Mouse (Mus musculus): ENCODE data around the gene Nav2. TPM values are rescaled to one million over a fixed set of nuclear protein-coding genes. Genes with fewer than 3 reads are reported as not detected.
A peak's percentile ranks its signal among the peaks of the same experiment; 100 is the strongest.

Gene Nav2
- total and polyA plus RNA-seq, 3 experiments = 2.0 to 2.7 TPM; not detected in 1

DNA sequence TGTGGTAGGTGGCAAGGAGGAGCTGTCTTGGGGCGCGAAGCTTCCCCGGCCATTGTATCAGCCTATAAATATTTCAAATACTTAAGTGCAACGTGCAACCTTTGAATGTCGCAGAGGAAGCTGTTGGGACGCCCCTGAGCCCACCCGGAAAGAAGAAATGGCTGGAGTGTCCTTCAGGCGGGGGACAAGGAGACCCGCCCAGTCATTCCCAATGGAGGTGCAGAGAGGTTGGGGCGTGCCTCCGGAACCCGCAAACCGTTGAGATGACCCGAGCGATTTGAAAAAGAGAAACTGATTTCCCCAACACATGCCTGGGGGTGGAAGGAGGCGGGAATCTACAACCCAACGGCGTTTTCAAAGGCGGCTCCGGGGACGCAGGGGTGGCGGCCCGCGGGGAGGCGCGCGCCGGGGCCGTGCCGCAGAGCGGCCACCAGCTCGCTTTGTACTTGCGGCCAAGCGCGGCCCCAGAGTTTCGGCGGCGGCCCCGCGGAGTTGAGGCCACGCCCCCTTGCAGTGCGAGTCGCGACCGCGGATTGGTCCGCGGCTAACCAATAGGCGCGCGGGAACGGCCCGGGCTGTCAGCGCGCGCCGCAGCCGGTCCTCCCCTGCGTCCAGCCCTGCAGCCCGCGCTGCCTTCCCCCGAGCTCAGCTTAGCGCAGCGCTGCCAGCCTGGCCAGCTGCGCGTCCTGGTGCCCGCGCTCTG, 337.2 kb downstream of the Nav2 start (continued):
- TF ChIP-seq GABPA (IDR thresholded peaks at IDR 0.05; ENCODE audit: low read depth, low read length) (no peak), MYC (IDR thresholded peaks at IDR 0.05; ENCODE audit: low read depth, low read length) (no peak), USF2 (IDR thresholded peaks at IDR 0.05; ENCODE audit: borderline replicate concordance in 1 of 2, insufficient read depth in 1 of 2, low read depth in 1 of 2, low read length in 2 of 2) (no peak)

GRCm38 (mm10) chr7:49246240-49246578, 337.7 kb downstream of the Nav2 start:
- peaks cover 5 to 30% of the 10 kb centered on the region in 2 experiments; a peak in 3 of 4 replicates for H3K4me1 ChIP-seq (ENCODE audit: control insufficient read depth in 1 of 2, insufficient read depth in 2 of 2, low read length in 2 of 2)
- peak overlapping the region; percentile 39; the same call in 1 of the 2 replicates for H3K27ac ChIP-seq (ENCODE audit: control insufficient read depth, low read depth, low read length)
- peaks cover 0 to 26% of the 10 kb centered on the region in 2 experiments; a peak in 2 of 4 replicates for H3K36me3 ChIP-seq (ENCODE audit: control insufficient read depth in 1 of 2, insufficient read depth in 2 of 2, low read length in 2 of 2)
- H3K9ac ChIP-seq (ENCODE audit: control insufficient read depth, low read depth, low read length, poor library complexity, severe bottlenecking) = peak overlapping the region; percentile 71
- TF ChIP-seq KAT2A (conservative IDR thresholded peaks at IDR 0.05; ENCODE audit: low read depth, low read length) = no peak; the same call in 1 of the 2 replicates
- no peak for TF ChIP-seq ZKSCAN1 (IDR thresholded peaks at IDR 0.05; ENCODE audit: low read depth, low read length)
- peak; percentile 64 for TF ChIP-seq SIN3A (IDR thresholded peaks at IDR 0.05; ENCODE audit: low read length)
- TF ChIP-seq CHD2 (IDR thresholded peaks at IDR 0.05; ENCODE audit: low read length) = no peak
- no peak for TF ChIP-seq ZNF384 (IDR thresholded peaks at IDR 0.05; ENCODE audit: low read depth, low read length)
- no peak for TF ChIP-seq RCOR1 (IDR thresholded peaks at IDR 0.05; ENCODE audit: low read depth, low read length)
- 0 out of 2 replicates have a peak, but pooled peaks have one; percentile 12 for TF ChIP-seq ETS1 (IDR thresholded peaks at IDR 0.05; ENCODE audit: low read depth, low read length)
- TF ChIP-seq JUND (IDR thresholded peaks at IDR 0.05; ENCODE audit: low read depth, low read length) = no peak
- 0 out of 2 replicates have a peak, but pooled peaks have one; percentile 34 for TF ChIP-seq NELFE (IDR thresholded peaks at IDR 0.05; ENCODE audit: low read depth, low read length)
- TF ChIP-seq MAX (IDR thresholded peaks at IDR 0.05; ENCODE audit: low read length) = peak; percentile 1; the same call in 1 of the 2 replicates
- no peak for TF ChIP-seq GABPA (IDR thresholded peaks at IDR 0.05; ENCODE audit: low read depth, low read length)
- TF ChIP-seq MEF2A (IDR thresholded peaks at IDR 0.05; ENCODE audit: extremely low read depth, insufficient replicate concordance, low read depth, low read length, poor library complexity, severe bottlenecking) = no peak
- peaks cover 4% of the 10 kb centered on the region for H3K79me2 ChIP-seq (ENCODE audit: control insufficient read depth, insufficient read depth, low read length, poor library complexity)
- no peaks in the 10 kb centered on the region for H3K9me3 ChIP-seq (replicated peaks; ENCODE audit: insufficient read depth, low read length)
- H3K4me3 ChIP-seq (ENCODE audit: control insufficient read depth in 1 of 2, insufficient read depth in 1 of 2, low read depth in 2 of 2, low read length in 2 of 2) = peak overlapping the region; percentile 48 to 75
- no peak for DNase-seq (ENCODE audit: low read depth, low spot score)
- peaks cover 0 to 2% of the 10 kb centered on the region in 2 experiments; a peak in 1 of 4 replicates for H3K27me3 ChIP-seq (ENCODE audit: control insufficient read depth in 1 of 2, insufficient read depth in 2 of 2, low read length in 2 of 2)

All from MEL (cell line).